Mouse (Mus musculus): Measurements from ENCODE around the gene Napb.
"Not testable (repeated sequence)": the region's sequence is repeated elsewhere in the genome, so short reads cannot be mapped to it uniquely, and the experiment has no call there.

DNA sequence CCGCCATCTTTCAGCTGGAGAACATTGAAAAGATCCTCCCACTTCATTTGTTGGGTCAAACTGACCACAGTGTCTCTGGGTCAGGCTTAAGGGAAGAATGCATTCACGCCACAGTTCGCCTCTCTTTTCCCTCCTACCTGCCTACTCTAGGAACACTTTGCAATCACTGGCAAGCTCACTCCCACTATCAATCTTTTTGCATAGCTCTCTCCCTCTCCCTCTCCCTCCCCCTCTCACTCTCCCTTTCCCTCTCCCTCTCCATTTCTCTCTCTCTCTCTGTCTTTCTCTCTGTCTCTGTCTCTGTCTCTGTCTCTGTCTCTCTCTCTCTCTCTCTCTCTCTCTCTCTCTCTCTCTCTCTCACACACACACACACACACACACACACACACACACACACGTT is 39.1 kb upstream of the Napb start, which contains the start of gene Cst11:
- not testable (repeated sequence) for TF ChIP-seq POLR2A (IDR thresholded peaks at IDR 0.05; ENCODE audit: low read depth, low read length); CTCF (IDR thresholded peaks at IDR 0.05; ENCODE audit: extremely low read depth, insufficient read length, insufficient replicate concordance, low read depth, low read length)

Measured in small intestine, adult 2 months (tissue).